Mouse (Mus musculus) lung, postnatal 36 days (tissue): ENCODE measurements around the gene Cfap299.
A peak's percentile ranks its signal among the peaks of the same experiment; 100 is the strongest.

ENCODE experiments used
- DNase-seq: peaks from one replicate; pipeline ENCODE4 v3.0.0; 2022; ENCODE audit warnings: mixed read lengths

The Cfap299 gene

GRCm38 (mm10) chr5:98541333-98541732, 212.2 kb downstream of the Cfap299 start:
- no peak for DNase-seq

- DNase-seq, result no peak
Measured at GRCm38 (mm10) chr5:98550285-98550684, 221.2 kb downstream of the Cfap299 start.

- no peak for DNase-seq
Measured at GRCm38 (mm10) chr5:98550873-98551272, 221.8 kb downstream of the Cfap299 start.

- DNase-seq, result no peak
Measured at GRCm38 (mm10) chr5:98552395-98552794, 223.3 kb downstream of the Cfap299 start, which contains the start of gene Gm11111. Gm11111 (plus strand) TSS chr5:98552695.

GRCm38 (mm10) chr5:98552811-98553601, 223.9 kb downstream of the Cfap299 start:
- peak; percentile 61 for DNase-seq

GRCm38 (mm10) chr5:98561301-98561700, 232.2 kb downstream of the Cfap299 start:
- DNase-seq, result no peak

GRCm38 (mm10) chr5:98562806-98563205, 233.7 kb downstream of the Cfap299 start:
- DNase-seq, result no peak

- DNase-seq, result no peak
Measured at GRCm38 (mm10) chr5:98563801-98564200, 234.7 kb downstream of the Cfap299 start.

GRCm38 (mm10) chr5:98566461-98567193, 237.5 kb downstream of the Cfap299 start:
- peak; percentile 15 for DNase-seq

GRCm38 (mm10) chr5:98568481-98568880, 239.4 kb downstream of the Cfap299 start:
- DNase-seq, result peak; percentile 65

- peak; percentile 41 for DNase-seq
Measured at GRCm38 (mm10) chr5:98569029-98569513, 240.0 kb downstream of the Cfap299 start.

GRCm38 (mm10) chr5:98572392-98572791, 243.3 kb downstream of the Cfap299 start:
- DNase-seq, result no peak

- no peak for DNase-seq
Measured at GRCm38 (mm10) chr5:98574711-98575470, 245.8 kb downstream of the Cfap299 start.

- no peak for DNase-seq
Measured at GRCm38 (mm10) chr5:98575471-98575834, 246.3 kb downstream of the Cfap299 start.

- peak; percentile 21 for DNase-seq
Measured at GRCm38 (mm10) chr5:98576538-98576937, 247.4 kb downstream of the Cfap299 start.

GRCm38 (mm10) chr5:98578398-98578797, 249.3 kb downstream of the Cfap299 start:
- no peak for DNase-seq

- DNase-seq, result peak; percentile 8
Measured at GRCm38 (mm10) chr5:98580811-98581210, 251.7 kb downstream of the Cfap299 start.

- DNase-seq, result no peak
Measured at GRCm38 (mm10) chr5:98582051-98582450, 252.9 kb downstream of the Cfap299 start.

GRCm38 (mm10) chr5:98585915-98586314, 256.8 kb downstream of the Cfap299 start:
- no peak for DNase-seq

GRCm38 (mm10) chr5:98613511-98613910, 284.4 kb downstream of the Cfap299 start:
- no peak for DNase-seq

- DNase-seq, result no peak
Measured at GRCm38 (mm10) chr5:98616902-98617301, 287.8 kb downstream of the Cfap299 start.

GRCm38 (mm10) chr5:98617416-98617815, 288.3 kb downstream of the Cfap299 start:
- DNase-seq, result no peak

- no peak for DNase-seq
Measured at GRCm38 (mm10) chr5:98650345-98650744, 321.2 kb downstream of the Cfap299 start.
